Mouse (Mus musculus): ENCODE data around the gene Fbxl22. TPM values are rescaled to one million over a fixed set of nuclear protein-coding genes. Genes with fewer than 3 reads are reported as not detected.

The Fbxl22 gene
- polyA plus RNA-seq, 1 experiment from 2014 or later: 38.9 TPM

DNA sequence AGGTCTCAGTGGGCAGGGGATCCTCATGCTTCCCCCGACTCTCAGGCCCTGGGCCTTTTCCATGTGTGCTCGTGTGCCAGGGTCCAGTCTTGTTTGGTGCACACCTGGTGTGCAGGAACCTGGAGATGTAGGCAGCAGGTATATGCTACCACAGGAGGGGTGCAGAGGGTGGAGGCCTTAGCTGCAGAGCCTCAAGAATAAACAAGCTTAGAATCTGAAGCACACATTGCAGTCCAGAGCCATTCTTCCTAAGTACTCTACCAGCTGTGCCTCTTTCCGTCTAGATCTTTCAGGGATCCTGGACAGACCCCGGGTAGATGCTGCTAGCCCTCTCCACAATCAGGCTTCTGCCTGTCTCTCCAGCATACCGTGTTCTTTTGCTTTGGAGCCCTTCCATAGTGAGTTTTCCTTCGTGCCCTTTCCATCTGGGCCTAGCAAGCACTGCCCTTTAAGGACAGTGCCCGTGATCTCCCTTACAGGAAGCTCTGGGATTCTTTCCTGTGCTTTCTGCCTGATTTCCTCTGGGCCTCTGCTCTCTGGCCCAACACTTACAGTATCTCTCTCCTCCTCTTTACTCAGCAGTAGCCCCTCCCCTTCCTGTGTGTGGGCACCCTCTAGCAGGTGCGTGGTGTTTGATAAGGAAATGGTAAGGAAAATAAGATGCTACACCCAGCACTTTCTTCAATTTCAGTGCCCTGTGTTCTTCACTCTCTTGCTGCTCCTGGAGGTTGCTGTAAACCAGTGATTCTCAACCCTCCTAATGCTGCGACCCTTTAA lies 9.1 kb downstream of the Fbxl22 start:
- peak overlapping the region; percentile 36; the same call in 1 of the 2 replicates for H3K27ac ChIP-seq
- peaks cover 84% of the 10 kb centered on the region for H3K36me3 ChIP-seq
- H3K27me3 ChIP-seq (ENCODE audit: insufficient read depth, poor library complexity, severe bottlenecking): no peaks in the 10 kb centered on the region
- WGBS: 72% methylated on average over 9 of the region's 9 CpGs
- peaks cover 29% of the 10 kb centered on the region for H3K4me1 ChIP-seq
- no peak for DNase-seq (ENCODE audit: low spot score)
- H3K9me3 ChIP-seq: no peaks in the 10 kb centered on the region
- no peak overlapping the region for H3K4me3 ChIP-seq

GRCm38 (mm10) chr9:66504518-66504917 lies 9.9 kb downstream of the Fbxl22 start:
- H3K4me3 ChIP-seq: no peak overlapping the region
- H3K27me3 ChIP-seq (ENCODE audit: insufficient read depth, poor library complexity, severe bottlenecking): no peaks in the 10 kb centered on the region
- no peak for DNase-seq (ENCODE audit: low spot score)
- H3K36me3 ChIP-seq: peaks cover 83% of the 10 kb centered on the region
- 90% methylated on average over 13 of the region's 13 CpGs for WGBS
- H3K27ac ChIP-seq: peak overlapping the region; percentile 52
- H3K4me1 ChIP-seq: peaks cover 25% of the 10 kb centered on the region
- no peaks in the 10 kb centered on the region for H3K9me3 ChIP-seq

DNA sequence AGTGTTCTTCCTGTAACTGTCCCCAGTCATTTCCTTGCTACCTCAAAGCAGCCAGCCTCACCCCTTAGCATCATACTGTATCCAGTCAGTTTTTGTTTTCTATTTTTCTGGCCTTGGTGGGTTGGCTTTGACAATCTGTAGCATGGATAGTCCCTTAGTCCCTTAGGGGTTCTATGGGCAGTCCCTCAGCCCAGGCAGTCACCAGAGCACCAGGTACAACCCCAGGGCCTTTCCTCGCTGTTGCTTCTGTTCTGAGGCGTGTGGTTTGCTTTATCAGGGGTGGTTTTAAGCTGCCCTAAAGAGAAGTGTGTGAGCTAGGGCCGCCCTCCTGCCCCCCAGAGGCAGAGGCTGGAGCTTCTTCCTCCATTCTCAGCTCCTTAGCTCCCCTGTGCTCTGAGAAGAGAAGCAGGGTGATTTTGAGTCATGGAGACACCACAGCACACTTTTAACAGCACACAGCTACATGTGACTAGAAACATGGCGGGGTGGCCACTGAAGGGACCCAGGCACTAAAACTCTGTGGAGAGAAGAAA lies 10.4 kb downstream of the Fbxl22 start:
- no peak for DNase-seq (ENCODE audit: low spot score)
- Histone ChIP-seq H3K9me3 (no peaks in the 10 kb centered on the region), H3K27me3 (ENCODE audit: insufficient read depth, poor library complexity, severe bottlenecking) (no peaks in the 10 kb centered on the region), H3K27ac (peak overlapping the region; percentile 52), H3K4me3 (no peak overlapping the region), H3K4me1 (peaks cover 23% of the 10 kb centered on the region), H3K36me3 (peaks cover 81% of the 10 kb centered on the region)
- 73% methylated on average over 4 of the region's 4 CpGs for WGBS

GRCm38 (mm10) chr9:66501248-66501647 lies 13.1 kb downstream of the Fbxl22 start:
- Histone ChIP-seq H3K36me3 (peaks cover 85% of the 10 kb centered on the region), H3K27ac (no peak overlapping the region), H3K4me3 (no peak overlapping the region), H3K4me1 (peaks cover 20% of the 10 kb centered on the region), H3K27me3 (ENCODE audit: insufficient read depth, poor library complexity, severe bottlenecking) (no peaks in the 10 kb centered on the region), H3K9me3 (no peaks in the 10 kb centered on the region)
- no peak for DNase-seq (ENCODE audit: low spot score)
- 75% methylated on average over 2 of the region's 2 CpGs for WGBS

DNA sequence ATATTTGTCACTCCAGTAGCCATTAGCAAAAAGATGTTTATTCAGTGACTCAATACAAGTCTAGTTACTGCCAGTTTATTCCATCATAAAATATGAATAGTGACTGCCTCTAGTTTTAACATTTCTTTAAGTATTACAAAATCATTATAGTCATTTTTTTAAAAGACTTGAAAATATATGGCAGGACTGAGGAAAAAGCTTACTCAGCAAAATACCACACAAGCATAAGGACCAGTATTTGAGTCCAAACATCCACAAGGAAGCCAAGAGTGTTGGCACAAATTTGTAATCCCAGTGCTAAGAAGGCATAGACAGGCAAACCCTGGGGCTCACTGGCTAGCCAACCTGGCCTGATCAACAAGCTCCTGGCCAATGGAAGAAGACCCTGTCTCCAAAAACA lies 20.4 kb downstream of the Fbxl22 start:
- Histone ChIP-seq H3K4me3 (no peak overlapping the region), H3K36me3 (peaks cover 94% of the 10 kb centered on the region), H3K27me3 (ENCODE audit: insufficient read depth, poor library complexity, severe bottlenecking) (no peaks in the 10 kb centered on the region), H3K4me1 (no peaks in the 10 kb centered on the region), H3K9me3 (no peaks in the 10 kb centered on the region), H3K27ac (no peak overlapping the region)
- DNase-seq (ENCODE audit: low spot score): no peak

GRCm38 (mm10) chr9:66492361-66492760 lies 22.0 kb downstream of the Fbxl22 start:
- 82% methylated on average over 1 of the region's 1 CpGs for WGBS
- Histone ChIP-seq H3K9me3 (no peaks in the 10 kb centered on the region), H3K4me1 (no peaks in the 10 kb centered on the region), H3K27ac (no peak overlapping the region), H3K27me3 (ENCODE audit: insufficient read depth, poor library complexity, severe bottlenecking) (no peaks in the 10 kb centered on the region), H3K4me3 (no peak overlapping the region), H3K36me3 (peaks cover 93% of the 10 kb centered on the region)
- DNase-seq (ENCODE audit: low spot score): no peak

GRCm38 (mm10) chr9:66488786-66489185 lies 25.6 kb downstream of the Fbxl22 start:
- Histone ChIP-seq H3K9me3 (no peaks in the 10 kb centered on the region), H3K36me3 (peaks cover 93% of the 10 kb centered on the region), H3K4me3 (no peak overlapping the region), H3K27me3 (ENCODE audit: insufficient read depth, poor library complexity, severe bottlenecking) (no peaks in the 10 kb centered on the region), H3K27ac (no peak overlapping the region), H3K4me1 (no peaks in the 10 kb centered on the region)
- DNase-seq (ENCODE audit: low spot score): no peak

GRCm38 (mm10) chr9:66483429-66483828 lies 31.0 kb downstream of the Fbxl22 start:
- DNase-seq (ENCODE audit: low spot score): no peak
- Histone ChIP-seq H3K36me3 (peaks cover 78% of the 10 kb centered on the region), H3K27me3 (ENCODE audit: insufficient read depth, poor library complexity, severe bottlenecking) (no peaks in the 10 kb centered on the region), H3K4me3 (no peak overlapping the region), H3K9me3 (no peaks in the 10 kb centered on the region), H3K4me1 (no peaks in the 10 kb centered on the region), H3K27ac (no peak overlapping the region)
- 68% methylated on average over 3 of the region's 3 CpGs for WGBS

DNA sequence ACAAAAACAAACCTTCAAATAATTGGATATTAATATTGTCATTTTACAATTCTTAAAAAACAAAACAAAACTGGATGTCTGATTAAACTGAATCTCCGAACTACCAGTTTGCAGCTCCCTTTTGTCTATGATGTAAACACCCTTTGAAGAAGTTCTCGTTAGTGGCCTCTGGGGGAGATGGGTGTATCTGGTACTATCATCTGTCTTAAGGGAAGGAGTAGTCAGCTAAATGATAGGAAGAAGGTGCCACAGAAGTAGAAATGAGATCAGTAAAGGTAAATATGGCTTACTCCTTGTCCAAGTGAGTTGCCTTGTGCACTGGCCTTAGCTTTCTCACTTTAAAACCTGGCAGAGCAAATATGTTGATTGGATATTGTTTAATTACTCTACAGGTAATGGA lies 36.6 kb downstream of the Fbxl22 start:
- H3K36me3 ChIP-seq: peaks cover 59% of the 10 kb centered on the region
- no peaks in the 10 kb centered on the region for H3K9me3 ChIP-seq
- no peak for DNase-seq (ENCODE audit: low spot score)
- no peak overlapping the region for H3K27ac ChIP-seq
- no peaks in the 10 kb centered on the region for H3K4me1 ChIP-seq
- no peaks in the 10 kb centered on the region for H3K27me3 ChIP-seq (ENCODE audit: insufficient read depth, poor library complexity, severe bottlenecking)
- no peak overlapping the region for H3K4me3 ChIP-seq
- WGBS: 81% methylated on average over 2 of the region's 2 CpGs

GRCm38 (mm10) chr9:66465087-66465486 lies 49.3 kb downstream of the Fbxl22 start:
- Histone ChIP-seq H3K27ac (no peak overlapping the region), H3K4me3 (no peak overlapping the region), H3K27me3 (ENCODE audit: insufficient read depth, poor library complexity, severe bottlenecking) (no peaks in the 10 kb centered on the region), H3K36me3 (peaks cover 58% of the 10 kb centered on the region), H3K9me3 (no peaks in the 10 kb centered on the region), H3K4me1 (no peaks in the 10 kb centered on the region)
- DNase-seq (ENCODE audit: low spot score): no peak
- WGBS: 59% methylated on average over 4 of the region's 4 CpGs

Other genes with a start within 250 kb of the Fbxl22 start
- gene Herc1, start 164.1 kb downstream of the Fbxl22 start, polyA plus RNA-seq (2016; fragmentation: Nextera tagmentation; extraction: Ambion mirVana): 22.3 and 24.5 TPM in 2 replicates
- 46.7 TPM in 2 replicates for gene Usp3, start 78.5 kb upstream of the Fbxl22 start, polyA plus RNA-seq (2016; fragmentation: Nextera tagmentation; extraction: Ambion mirVana)
- gene Car12, start 199.1 kb upstream of the Fbxl22 start, polyA plus RNA-seq (2016; fragmentation: Nextera tagmentation; extraction: Ambion mirVana): 0.70 and 1.3 TPM in 2 replicates

Data from heart, embryonic 10.5 days (tissue).